Mouse (Mus musculus): ENCODE data around the gene Hexdc. TPM values are rescaled to one million over a fixed set of nuclear protein-coding genes. Genes with fewer than 3 reads are reported as not detected.

Gene Hexdc
- polyA plus RNA-seq, 1 experiment from 2014 or later = 40.9 TPM

DNA sequence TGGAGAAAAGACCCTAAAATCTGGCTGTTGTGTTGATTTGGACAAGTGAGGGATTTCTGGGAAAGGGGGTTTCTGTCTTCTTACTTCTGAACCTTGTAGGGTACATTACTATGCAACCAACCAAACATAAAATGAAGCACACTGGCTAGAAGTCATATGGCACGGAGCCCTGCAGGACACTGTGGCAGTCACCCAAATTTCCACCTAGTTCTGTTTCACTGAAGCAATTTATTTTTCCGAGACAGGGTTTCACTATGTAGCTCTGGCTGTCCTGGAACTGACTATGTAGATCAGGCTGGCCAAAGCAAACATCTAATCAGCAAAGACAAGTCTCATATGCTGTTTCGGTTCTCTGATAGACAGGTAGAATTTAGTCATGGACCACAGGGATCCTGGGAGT is 14.6 kb upstream of the Hexdc start:
- Histone ChIP-seq H3K9me3 (replicated peaks; ENCODE audit: control insufficient read depth, low read length, poor library complexity, severe bottlenecking) (no peaks in the 10 kb centered on the region), H3K4me3 (ENCODE audit: low read depth, low read length) (no peak overlapping the region), H3K4me2 (ENCODE audit: low read length) (no peak overlapping the region), H3K27me3 (ENCODE audit: control insufficient read depth, insufficient read depth, low read depth, low read length) (no peaks in the 10 kb centered on the region), H3K9ac (ENCODE audit: low read depth, low read length) (no peak overlapping the region), H3K4me1 (ENCODE audit: control insufficient read depth, insufficient read depth, low read length) (no peaks in the 10 kb centered on the region), H3K36me3 (ENCODE audit: control insufficient read depth, insufficient read depth, low read length) (0 out of 2 replicates have a peak, but pooled peaks cover 2% of the 10 kb centered on the region), H3K27ac (ENCODE audit: low read length) (no peak overlapping the region)
- ATAC-seq = no peak
- 89% methylated on average over 3 of the region's 3 CpGs for WGBS

DNA sequence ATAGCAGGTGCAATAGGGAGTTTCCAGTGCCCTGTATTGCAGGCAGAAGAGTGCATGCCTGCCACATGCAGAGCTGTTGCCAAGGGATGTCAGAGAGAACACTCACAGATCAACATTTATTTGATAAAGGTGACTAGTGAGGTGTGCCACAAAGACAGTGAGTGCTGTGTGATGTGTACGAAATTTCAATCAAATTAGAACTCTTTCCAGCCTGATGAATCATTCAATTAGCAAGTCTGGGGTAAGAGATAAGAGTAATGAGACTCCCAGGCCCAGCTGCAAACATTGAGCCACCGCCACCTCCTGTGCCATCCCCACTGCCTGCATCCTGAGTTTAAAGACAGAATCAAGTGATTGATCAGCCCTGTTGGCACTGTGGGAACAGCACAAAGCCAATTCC is 11.5 kb upstream of the Hexdc start:
- Histone ChIP-seq H3K4me1 (ENCODE audit: control insufficient read depth, insufficient read depth, low read length) (no peaks in the 10 kb centered on the region), H3K9ac (ENCODE audit: low read depth, low read length) (no peak overlapping the region), H3K36me3 (ENCODE audit: control insufficient read depth, insufficient read depth, low read length) (peaks cover 8% of the 10 kb centered on the region; the same call in 1 of the 2 replicates), H3K4me2 (ENCODE audit: low read length) (no peak overlapping the region), H3K27ac (ENCODE audit: low read length) (no peak overlapping the region), H3K27me3 (ENCODE audit: control insufficient read depth, insufficient read depth, low read depth, low read length) (no peaks in the 10 kb centered on the region), H3K9me3 (replicated peaks; ENCODE audit: control insufficient read depth, low read length, poor library complexity, severe bottlenecking) (no peaks in the 10 kb centered on the region), H3K4me3 (ENCODE audit: low read depth, low read length) (no peak overlapping the region)
- 76% methylated on average over 2 of the region's 2 CpGs for WGBS
- no peak for ATAC-seq

DNA sequence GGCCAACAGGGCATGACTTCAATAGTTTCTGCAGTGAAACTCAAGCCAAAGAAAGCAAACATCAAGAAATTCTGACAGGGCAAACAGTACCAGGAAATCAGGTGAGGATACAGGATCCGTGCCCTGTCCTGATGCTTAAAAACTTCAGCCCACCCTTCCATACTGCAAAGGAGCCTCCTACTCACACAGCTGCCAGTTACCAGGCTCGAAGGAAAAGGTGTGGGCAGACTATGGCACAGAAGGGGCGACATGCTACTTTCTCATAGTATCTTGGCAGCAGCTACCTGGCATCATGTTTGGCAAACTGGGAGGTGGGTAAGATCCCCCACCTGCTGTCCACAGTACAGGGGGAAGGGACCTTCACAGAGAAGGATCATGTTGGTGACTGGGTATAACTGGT is 10.8 kb upstream of the Hexdc start:
- no peaks in the 10 kb centered on the region for H3K4me1 ChIP-seq (ENCODE audit: control insufficient read depth, insufficient read depth, low read length)
- no peaks in the 10 kb centered on the region for H3K27me3 ChIP-seq (ENCODE audit: control insufficient read depth, insufficient read depth, low read depth, low read length)
- H3K36me3 ChIP-seq (ENCODE audit: control insufficient read depth, insufficient read depth, low read length) = peaks cover 8% of the 10 kb centered on the region; the same call in 1 of the 2 replicates
- no peak overlapping the region for H3K9ac ChIP-seq (ENCODE audit: low read depth, low read length)
- ATAC-seq = no peak
- no peak overlapping the region for H3K4me2 ChIP-seq (ENCODE audit: low read length)
- 84% methylated on average over 3 of the region's 3 CpGs for WGBS
- no peak overlapping the region for H3K27ac ChIP-seq (ENCODE audit: low read length)
- H3K9me3 ChIP-seq (replicated peaks; ENCODE audit: control insufficient read depth, low read length, poor library complexity, severe bottlenecking) = no peaks in the 10 kb centered on the region
- H3K4me3 ChIP-seq (ENCODE audit: low read depth, low read length) = no peak overlapping the region

DNA sequence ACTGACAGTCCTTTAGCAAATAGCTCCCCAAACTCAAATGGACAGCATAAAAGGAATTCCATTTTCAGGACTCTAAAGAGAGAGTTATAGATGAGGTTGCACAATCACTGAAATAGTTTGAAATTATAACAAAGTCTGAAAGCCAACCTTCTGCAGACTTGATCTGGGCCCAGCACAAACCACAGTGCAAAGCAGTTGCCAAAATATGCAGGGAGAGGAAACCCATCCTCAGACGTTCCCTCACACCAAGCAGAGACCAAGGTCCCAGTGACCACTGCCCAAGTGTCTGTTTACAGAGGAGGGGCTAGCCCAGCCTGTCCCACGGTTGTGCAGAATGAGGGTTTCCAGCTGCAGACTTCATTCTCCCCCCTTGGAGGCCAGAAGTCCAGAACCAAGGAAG is 5.6 kb upstream of the Hexdc start:
- Histone ChIP-seq H3K27ac (ENCODE audit: low read length) (no peak overlapping the region), H3K36me3 (ENCODE audit: control insufficient read depth, insufficient read depth, low read length) (peaks cover 5% of the 10 kb centered on the region; the same call in 1 of the 2 replicates), H3K9ac (ENCODE audit: low read depth, low read length) (no peak overlapping the region), H3K27me3 (ENCODE audit: control insufficient read depth, insufficient read depth, low read depth, low read length) (no peaks in the 10 kb centered on the region), H3K9me3 (replicated peaks; ENCODE audit: control insufficient read depth, low read length, poor library complexity, severe bottlenecking) (no peaks in the 10 kb centered on the region), H3K4me1 (ENCODE audit: control insufficient read depth, insufficient read depth, low read length) (peaks cover 6% of the 10 kb centered on the region; the same call in 1 of the 2 replicates), H3K4me2 (ENCODE audit: low read length) (no peak overlapping the region), H3K4me3 (ENCODE audit: low read depth, low read length) (no peak overlapping the region)
- 66% methylated on average over 2 of the region's 2 CpGs for WGBS
- ATAC-seq = no peak

DNA sequence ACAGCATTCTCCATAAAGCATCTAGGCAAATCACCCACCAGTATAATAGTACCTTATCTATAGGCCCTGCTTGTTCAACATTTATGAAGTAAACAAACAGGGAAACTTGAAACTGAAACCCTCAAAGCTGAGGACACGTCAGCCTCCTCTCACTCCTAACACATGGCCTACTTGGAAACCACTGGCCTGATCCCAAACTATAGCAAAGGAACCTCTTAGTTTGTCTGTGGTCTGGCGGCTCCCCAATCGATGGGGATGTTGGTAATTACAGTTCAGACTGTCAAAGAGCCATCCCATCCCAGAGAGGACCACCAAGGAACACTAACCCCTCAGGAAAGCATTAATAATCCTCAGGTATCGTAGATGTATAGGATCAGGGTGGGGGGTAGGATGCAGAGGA is 4.4 kb upstream of the Hexdc start:
- Histone ChIP-seq H3K27ac (ENCODE audit: low read length) (no peak overlapping the region), H3K27me3 (ENCODE audit: control insufficient read depth, insufficient read depth, low read depth, low read length) (no peaks in the 10 kb centered on the region), H3K4me2 (ENCODE audit: low read length) (no peak overlapping the region), H3K9ac (ENCODE audit: low read depth, low read length) (no peak overlapping the region), H3K36me3 (ENCODE audit: control insufficient read depth, insufficient read depth, low read length) (peaks cover 5% of the 10 kb centered on the region; the same call in 1 of the 2 replicates), H3K4me1 (ENCODE audit: control insufficient read depth, insufficient read depth, low read length) (peaks cover 9% of the 10 kb centered on the region; the same call in 1 of the 2 replicates), H3K9me3 (replicated peaks; ENCODE audit: control insufficient read depth, low read length, poor library complexity, severe bottlenecking) (no peaks in the 10 kb centered on the region), H3K4me3 (ENCODE audit: low read depth, low read length) (no peak overlapping the region)
- WGBS = 78% methylated on average over 4 of the region's 4 CpGs
- no peak for ATAC-seq

DNA sequence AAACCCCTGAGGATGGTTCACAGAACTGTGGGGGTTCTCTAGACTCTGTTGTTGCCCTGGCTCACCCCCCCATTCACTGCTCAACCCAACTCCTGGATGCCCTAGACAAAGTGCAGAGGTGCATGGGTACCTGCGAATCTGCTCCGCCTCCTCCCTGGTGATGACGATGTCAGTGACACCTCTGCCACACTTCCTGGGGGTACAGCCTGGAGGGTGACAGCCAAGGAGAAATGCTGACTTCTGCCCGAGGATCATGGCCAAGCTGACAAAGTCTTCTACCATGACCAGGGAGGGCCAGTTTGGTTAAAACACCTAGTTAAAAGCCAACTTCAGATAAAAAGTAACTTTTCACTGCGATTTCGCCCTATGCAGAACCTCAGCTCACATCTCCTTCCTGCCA is 3.5 kb upstream of the Hexdc start:
- H3K9me3 ChIP-seq (replicated peaks; ENCODE audit: control insufficient read depth, low read length, poor library complexity, severe bottlenecking) = no peaks in the 10 kb centered on the region
- peaks cover 11% of the 10 kb centered on the region; the same call in 1 of the 2 replicates for H3K4me1 ChIP-seq (ENCODE audit: control insufficient read depth, insufficient read depth, low read length)
- no peak overlapping the region for H3K9ac ChIP-seq (ENCODE audit: low read depth, low read length)
- WGBS = 93% methylated on average over 6 of the region's 6 CpGs
- H3K4me2 ChIP-seq (ENCODE audit: low read length) = no peak overlapping the region
- no peaks in the 10 kb centered on the region for H3K27me3 ChIP-seq (ENCODE audit: control insufficient read depth, insufficient read depth, low read depth, low read length)
- H3K4me3 ChIP-seq (ENCODE audit: low read depth, low read length) = no peak overlapping the region
- H3K36me3 ChIP-seq (ENCODE audit: control insufficient read depth, insufficient read depth, low read length) = peaks cover 3% of the 10 kb centered on the region; the same call in 1 of the 2 replicates
- no peak overlapping the region for H3K27ac ChIP-seq (ENCODE audit: low read length)
- no peak for ATAC-seq

DNA sequence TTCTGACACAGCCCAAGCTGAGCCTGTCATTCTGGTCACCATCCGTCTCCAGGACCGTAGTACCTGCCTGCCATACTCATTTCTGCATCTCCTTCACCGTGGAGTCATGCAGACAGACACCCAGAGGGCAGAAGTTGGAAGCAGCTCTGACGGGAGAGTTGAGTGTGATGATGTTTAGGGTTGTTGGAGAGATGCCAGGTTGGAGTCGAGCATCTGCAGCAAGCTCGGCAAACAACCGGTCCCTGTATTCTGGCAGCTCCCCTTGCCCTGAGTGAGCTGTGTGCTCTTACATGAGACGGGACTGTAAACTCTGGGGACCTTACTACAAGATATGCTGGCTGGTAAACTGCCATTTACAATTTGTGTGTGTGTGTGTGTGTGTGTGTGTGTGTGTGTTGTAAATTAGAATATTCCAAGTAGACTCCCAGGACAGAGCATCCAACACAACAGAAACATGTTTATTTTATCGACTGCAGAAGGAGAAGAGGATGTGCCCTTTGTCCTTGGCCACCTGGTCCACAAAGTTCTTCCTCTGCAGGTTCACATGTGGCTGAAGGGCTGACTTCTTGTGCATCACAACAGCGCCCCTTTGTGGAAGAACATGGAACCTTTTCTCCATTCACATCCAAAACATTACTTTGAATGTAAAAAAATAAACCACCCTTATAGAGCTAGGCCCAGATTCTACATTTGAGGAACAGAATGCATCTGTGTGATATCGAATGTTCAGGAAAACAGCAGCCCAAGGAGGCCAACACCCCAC is 2.6 kb upstream of the Hexdc start:
- no peaks in the 10 kb centered on the region for H3K9me3 ChIP-seq (replicated peaks; ENCODE audit: control insufficient read depth, low read length, poor library complexity, severe bottlenecking)
- H3K4me3 ChIP-seq (ENCODE audit: low read depth, low read length) = no peak overlapping the region
- H3K27me3 ChIP-seq (ENCODE audit: control insufficient read depth, insufficient read depth, low read depth, low read length) = no peaks in the 10 kb centered on the region
- no peak for ATAC-seq
- no peak overlapping the region for H3K9ac ChIP-seq (ENCODE audit: low read depth, low read length)
- no peaks in the 10 kb centered on the region for H3K36me3 ChIP-seq (ENCODE audit: control insufficient read depth, insufficient read depth, low read length)
- no peak overlapping the region for H3K4me2 ChIP-seq (ENCODE audit: low read length)
- no peak overlapping the region for H3K27ac ChIP-seq (ENCODE audit: low read length)
- H3K4me1 ChIP-seq (ENCODE audit: control insufficient read depth, insufficient read depth, low read length) = peaks cover 11% of the 10 kb centered on the region; the same call in 1 of the 2 replicates
- WGBS = 66% methylated on average over 11 of the region's 11 CpGs

DNA sequence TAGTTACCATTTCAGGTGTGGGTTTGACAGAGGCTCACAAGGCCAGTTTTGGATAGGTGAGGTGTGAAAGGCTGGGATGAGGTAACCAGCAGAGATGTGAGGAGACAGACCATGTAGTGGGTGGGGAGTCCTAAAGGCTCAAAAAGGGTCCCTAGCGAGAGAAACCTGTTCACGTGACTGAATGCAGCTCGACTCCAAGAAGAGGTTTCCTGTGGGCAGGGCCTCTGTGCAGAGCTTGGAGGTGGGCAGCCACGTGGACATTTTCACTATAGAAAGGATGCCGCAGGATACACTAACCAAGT is 423 bp upstream of the Hexdc start:
- Histone ChIP-seq H3K36me3 (ENCODE audit: control insufficient read depth, insufficient read depth, low read length) (peaks cover 5% of the 10 kb centered on the region; the same call in 1 of the 2 replicates), H3K9ac (ENCODE audit: low read depth, low read length) (peak overlapping the region; percentile 91), H3K4me1 (ENCODE audit: control insufficient read depth, insufficient read depth, low read length) (peaks cover 11% of the 10 kb centered on the region; the same call in 1 of the 2 replicates), H3K4me2 (ENCODE audit: low read length) (peak overlapping the region; percentile 67), H3K9me3 (replicated peaks; ENCODE audit: control insufficient read depth, low read length, poor library complexity, severe bottlenecking) (no peaks in the 10 kb centered on the region), H3K27me3 (ENCODE audit: control insufficient read depth, insufficient read depth, low read depth, low read length) (no peaks in the 10 kb centered on the region), H3K4me3 (ENCODE audit: low read depth, low read length) (peak overlapping the region; percentile 79), H3K27ac (ENCODE audit: low read length) (peak overlapping the region; percentile 93)
- 2% methylated on average over 5 of the region's 5 CpGs for WGBS
- ATAC-seq = no peak

DNA sequence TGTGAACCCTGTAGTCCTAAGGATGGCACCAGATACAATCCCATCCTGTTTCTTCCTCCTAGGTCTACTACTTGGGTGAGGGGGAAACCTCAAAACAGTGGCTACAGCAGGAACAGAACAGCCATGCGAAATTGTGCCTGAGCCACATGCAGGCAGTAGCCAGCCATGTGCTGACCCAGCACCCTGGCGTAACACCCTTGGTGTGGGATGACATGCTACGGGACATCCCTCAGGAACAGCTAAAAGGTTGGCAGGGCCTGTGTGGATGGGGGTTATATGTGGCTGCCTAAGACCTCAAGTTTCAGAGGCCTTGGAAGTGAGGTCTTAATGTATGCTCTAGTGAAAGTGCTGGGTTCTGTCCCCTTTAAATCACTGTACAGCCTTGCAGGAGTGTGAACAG is 12.6 kb downstream of the Hexdc start:
- WGBS = 92% methylated on average over 3 of the region's 3 CpGs
- ATAC-seq = no peak
- Histone ChIP-seq H3K4me1 (ENCODE audit: control insufficient read depth, insufficient read depth, low read length) (no peaks in the 10 kb centered on the region), H3K9me3 (replicated peaks; ENCODE audit: control insufficient read depth, low read length, poor library complexity, severe bottlenecking) (no peaks in the 10 kb centered on the region), H3K4me2 (ENCODE audit: low read length) (no peak overlapping the region), H3K27me3 (ENCODE audit: control insufficient read depth, insufficient read depth, low read depth, low read length) (no peaks in the 10 kb centered on the region), H3K36me3 (ENCODE audit: control insufficient read depth, insufficient read depth, low read length) (peaks cover 52% of the 10 kb centered on the region), H3K27ac (ENCODE audit: low read length) (no peak overlapping the region), H3K9ac (ENCODE audit: low read depth, low read length) (no peak overlapping the region), H3K4me3 (ENCODE audit: low read depth, low read length) (no peak overlapping the region)

All from midbrain, embryonic 16.5 days (tissue).